Mouse (Mus musculus) activated CD4-positive, CD25-positive, alpha-beta regulatory T cell, adult 4 months (primary cell): ENCODE results near the gene Gm45261. TPM values are rescaled to one million over a fixed set of nuclear protein-coding genes. Genes with fewer than 3 reads are reported as not detected.

ENCODE experiments used
- ATAC-seq: one replicate; pipeline ENCODE4 v1.8.0; 2017
- polyA plus RNA-seq, 2 experiments: library from polyadenylated mRNA; unstranded; fragments of 100-300 nt; shearing (Covaris generic); gene quantifications; one replicate each; pipeline ENCODE4 v1.2.1; 2017

The Gm45261 gene
- polyA plus RNA-seq, 2 experiments from 2014 or later: not detected

GRCm38 (mm10) chr1:80409467-80410105 lies 51.7 kb downstream of the Gm45261 start:
- peak; percentile 71 for ATAC-seq

- ATAC-seq: peak; percentile 78
These were observed 52.7 kb downstream of the Gm45261 start for GRCm38 (mm10) chr1:80408586-80408985.

GRCm38 (mm10) chr1:80404196-80404595 lies 57.1 kb downstream of the Gm45261 start:
- ATAC-seq: no peak

GRCm38 (mm10) chr1:80403366-80403893 lies 57.8 kb downstream of the Gm45261 start:
- ATAC-seq: no peak

- no peak for ATAC-seq
These were observed 59.3 kb downstream of the Gm45261 start for GRCm38 (mm10) chr1:80401961-80402360.

Other genes starting within 250 kb of the Gm45261 start
- 10 to 100 TPM in 1 of 2 experiments, 1 to 10 TPM in 1; 8.3 to 11.5 TPM for gene Fam124b, start 243.0 kb downstream of the Gm45261 start, polyA plus RNA-seq
- 10 to 100 TPM; 33.8 to 49.2 TPM for gene Cul3, start 121.0 kb downstream of the Gm45261 start, polyA plus RNA-seq